20 mouse cellular contexts compared by ENCODE assay signal in genomic region chr11:80795431-80795830, GRCm38 (mm10). TPM values are rescaled to one million over a fixed set of nuclear protein-coding genes. Genes with fewer than 3 reads are reported as not detected.
DNase-seq lines count a peak whose midpoint lies in the region; ATAC-seq and TF ChIP-seq lines count a peak whose summit lies in the region.
"Had no signal": no experiment of that assay in that cellular context is flagged by ENCODE, and none has a peak within 500 bp of the region (broad histone marks: within the 10 kb centered on the region; RNA-seq: fewer than 3 reads in every experiment).

No protein-coding gene starts in this region.

- H3K9me3 ChIP-seq in intestine, embryonic 16.5 days (ENCODE audit: control insufficient read depth, low read length): no peaks in the 10 kb centered on the region
- no peaks in the 10 kb centered on the region for H3K9me3 ChIP-seq in intestine, embryonic 15.5 days
- H3K9me3 ChIP-seq in lung, postnatal 0 days (ENCODE audit: low read length): no peaks in the 10 kb centered on the region
- H3K9me3 ChIP-seq: hindbrain, embryonic 10.5 days; limb, embryonic 12.5 days; liver, embryonic 13.5 days; midbrain, embryonic 12.5 days; neural tube, embryonic 15.5 days had no signal

- H3K4me2 ChIP-seq in intestine, embryonic 16.5 days (ENCODE audit: low read depth, low read length): no peak overlapping the region
- no peak overlapping the region for H3K4me2 ChIP-seq in intestine, embryonic 15.5 days (replicated peaks)
- H3K4me2 ChIP-seq in lung, postnatal 0 days (replicated peaks; ENCODE audit: low read depth, low read length): no peak overlapping the region
- H3K4me2 ChIP-seq: limb, embryonic 12.5 days; liver, embryonic 13.5 days; midbrain, embryonic 12.5 days; neural tube, embryonic 15.5 days had no signal

- H3K4me3 ChIP-seq in intestine, embryonic 16.5 days (ENCODE audit: low read length): no peak overlapping the region
- no peak overlapping the region for H3K4me3 ChIP-seq in intestine, embryonic 15.5 days (replicated peaks)
- no peak overlapping the region for H3K4me3 ChIP-seq in lung, postnatal 0 days (ENCODE audit: low read depth, low read length)
- H3K4me3 ChIP-seq: hindbrain, embryonic 10.5 days; limb, embryonic 12.5 days; liver, embryonic 13.5 days; midbrain, embryonic 12.5 days; neural tube, embryonic 15.5 days had no signal

- 49% methylated on average over 8 of the region's 8 CpGs for WGBS in intestine, embryonic 16.5 days
- WGBS in intestine, embryonic 15.5 days: 42% methylated on average over 8 of the region's 8 CpGs
- 6% methylated on average over 8 of the region's 8 CpGs for WGBS in lung, postnatal 0 days

- ATAC-seq in intestine, embryonic 16.5 days: no peak
- ATAC-seq in intestine, embryonic 15.5 days: no peak
- no peak for ATAC-seq in lung, postnatal 0 days
- ATAC-seq: forebrain, embryonic 16.5 days; Patski had no signal

- 0 out of 2 replicates have a peak overlapping the region, but pooled peaks have one; percentile 36 for H3K27ac ChIP-seq in intestine, embryonic 16.5 days (ENCODE audit: low read length)
- no peak overlapping the region for H3K27ac ChIP-seq in intestine, embryonic 15.5 days
- H3K27ac ChIP-seq in lung, postnatal 0 days (ENCODE audit: low read length): no peak overlapping the region
- H3K27ac ChIP-seq: hindbrain, embryonic 10.5 days; limb, embryonic 12.5 days; liver, embryonic 13.5 days; macrophage; midbrain, embryonic 12.5 days; neural tube, embryonic 15.5 days had no signal

- peak; percentile 30 for DNase-seq in lung, postnatal 0 days (ENCODE audit: low spot score)
- DNase-seq in lung, postnatal 36 days: no peak
- DNase-seq in adrenal gland, postnatal 25 days: peak; percentile 47
- peak; percentile 35 to 51 for DNase-seq in kidney, postnatal 36 days
- no peak for DNase-seq in layer of hippocampus, postnatal 36 days
- DNase-seq: cerebellum, adult 2 months; layer of hippocampus, adult 9-11 months; liver, embryonic 13.5 days; retina, postnatal 1 day; right cerebral cortex, postnatal 4 days; thymus, adult 18-20 months had no signal

- no peaks in the 10 kb centered on the region for H3K36me3 ChIP-seq in intestine, embryonic 16.5 days (ENCODE audit: control insufficient read depth, insufficient read depth, low read length)
- no peaks in the 10 kb centered on the region for H3K36me3 ChIP-seq in intestine, embryonic 15.5 days
- H3K36me3 ChIP-seq in lung, postnatal 0 days (ENCODE audit: insufficient read depth, low read length): no peaks in the 10 kb centered on the region
- H3K36me3 ChIP-seq: hindbrain, embryonic 10.5 days; limb, embryonic 12.5 days; liver, embryonic 13.5 days; midbrain, embryonic 12.5 days; neural tube, embryonic 15.5 days had no signal

- TF ChIP-seq CTCF in lung, postnatal 0 days (IDR thresholded peaks at IDR 0.05): no peak

- no peak overlapping the region for H3K9ac ChIP-seq in intestine, embryonic 16.5 days (ENCODE audit: low read depth, low read length)
- no peak overlapping the region for H3K9ac ChIP-seq in intestine, embryonic 15.5 days
- no peak overlapping the region for H3K9ac ChIP-seq in lung, postnatal 0 days (replicated peaks; ENCODE audit: low read depth)
- H3K9ac ChIP-seq: limb, embryonic 12.5 days; liver, embryonic 13.5 days; midbrain, embryonic 12.5 days; neural tube, embryonic 15.5 days had no signal

- TF ChIP-seq EP300 in lung, postnatal 0 days (IDR thresholded peaks at IDR 0.05): no peak

- peaks cover 9% of the 10 kb centered on the region for H3K4me1 ChIP-seq in intestine, embryonic 16.5 days (ENCODE audit: control insufficient read depth, insufficient read depth, low read length)
- H3K4me1 ChIP-seq in intestine, embryonic 15.5 days (replicated peaks): no peaks in the 10 kb centered on the region
- no peaks in the 10 kb centered on the region for H3K4me1 ChIP-seq in lung, postnatal 0 days (ENCODE audit: insufficient read depth, low read depth, low read length)
- H3K4me1 ChIP-seq: hindbrain, embryonic 10.5 days; limb, embryonic 12.5 days; midbrain, embryonic 12.5 days; neural tube, embryonic 15.5 days had no signal

- no peaks in the 10 kb centered on the region for H3K27me3 ChIP-seq in intestine, embryonic 16.5 days (replicated peaks; ENCODE audit: control insufficient read depth, insufficient read depth, low read length)
- no peaks in the 10 kb centered on the region for H3K27me3 ChIP-seq in intestine, embryonic 15.5 days (replicated peaks)
- H3K27me3 ChIP-seq in lung, postnatal 0 days (replicated peaks; ENCODE audit: insufficient read depth, low read length): no peaks in the 10 kb centered on the region
- H3K27me3 ChIP-seq: limb, embryonic 12.5 days; liver, embryonic 13.5 days; midbrain, embryonic 12.5 days; neural tube, embryonic 15.5 days; Patski had no signal

RNA-seq across cellular contexts. Expression of gene Tmem98, which starts 14.5 kb away (rescaled TPM):
- polyA plus RNA-seq in intestine, embryonic 16.5 days (2015; fragmentation: Nextera tagmentation; extraction: Ambion mirVana): 241 and 243 TPM in 2 replicates
- 214 and 215 TPM in 2 replicates for polyA plus RNA-seq in intestine, embryonic 15.5 days (2015; fragmentation: Nextera tagmentation; extraction: Ambion mirVana)
- 72.1 and 82.0 TPM in 2 replicates for polyA plus RNA-seq in lung, postnatal 0 days (2015; fragmentation: Nextera tagmentation; extraction: Ambion mirVana)
- 65.1 and 67.8 TPM in 2 replicates for total RNA-seq in adrenal gland, postnatal 25 days (2021)
- total RNA-seq in layer of hippocampus, postnatal 36 days (2021): 1 to 10 TPM; 7.3 to 8.0 TPM
- polyA plus RNA-seq: macrophage had no signal

RNA-seq across cellular contexts. Expression of gene Myo1d, which starts 15.6 kb away (rescaled TPM):
- polyA plus RNA-seq in intestine, embryonic 16.5 days (2015; fragmentation: Nextera tagmentation; extraction: Ambion mirVana): 80.9 and 97.7 TPM in 2 replicates
- 68.2 and 72.3 TPM in 2 replicates for polyA plus RNA-seq in intestine, embryonic 15.5 days (2015; fragmentation: Nextera tagmentation; extraction: Ambion mirVana)
- 26.4 and 29.6 TPM in 2 replicates for polyA plus RNA-seq in lung, postnatal 0 days (2015; fragmentation: Nextera tagmentation; extraction: Ambion mirVana)
- total RNA-seq in adrenal gland, postnatal 25 days (2021): 82.4 and 88.1 TPM in 2 replicates
- total RNA-seq in layer of hippocampus, postnatal 36 days (2021): 1 to 10 TPM; 7.0 to 7.8 TPM

Comparison
In these comparisons a context has a peak if more than half of its experiments do, and no peak if none do; other contexts are left out.
1. DNase-seq: peak in lung, postnatal 0 days (single experiment), adrenal gland, postnatal 25 days (single experiment) and kidney, postnatal 36 days (2 of 2); none in lung, postnatal 36 days (single experiment) and layer of hippocampus, postnatal 36 days (0 of 2).